Mouse (Mus musculus): ENCODE data around the gene Hoxa11. TPM values are rescaled to one million over a fixed set of nuclear protein-coding genes. Genes with fewer than 3 reads are reported as not detected.

Gene Hoxa11
- polyA plus RNA-seq, 1 experiment = 0.25 TPM

- Histone ChIP-seq H3K27ac (ENCODE audit: insufficient read depth, low read depth, low read length) (no peak overlapping the region), H3K4me3 (ENCODE audit: insufficient read depth, low read length) (no peak overlapping the region)
Observed at GRCm38 (mm10) chr6:52234428-52235140, 11.0 kb downstream of the Hoxa11 start.

DNA sequence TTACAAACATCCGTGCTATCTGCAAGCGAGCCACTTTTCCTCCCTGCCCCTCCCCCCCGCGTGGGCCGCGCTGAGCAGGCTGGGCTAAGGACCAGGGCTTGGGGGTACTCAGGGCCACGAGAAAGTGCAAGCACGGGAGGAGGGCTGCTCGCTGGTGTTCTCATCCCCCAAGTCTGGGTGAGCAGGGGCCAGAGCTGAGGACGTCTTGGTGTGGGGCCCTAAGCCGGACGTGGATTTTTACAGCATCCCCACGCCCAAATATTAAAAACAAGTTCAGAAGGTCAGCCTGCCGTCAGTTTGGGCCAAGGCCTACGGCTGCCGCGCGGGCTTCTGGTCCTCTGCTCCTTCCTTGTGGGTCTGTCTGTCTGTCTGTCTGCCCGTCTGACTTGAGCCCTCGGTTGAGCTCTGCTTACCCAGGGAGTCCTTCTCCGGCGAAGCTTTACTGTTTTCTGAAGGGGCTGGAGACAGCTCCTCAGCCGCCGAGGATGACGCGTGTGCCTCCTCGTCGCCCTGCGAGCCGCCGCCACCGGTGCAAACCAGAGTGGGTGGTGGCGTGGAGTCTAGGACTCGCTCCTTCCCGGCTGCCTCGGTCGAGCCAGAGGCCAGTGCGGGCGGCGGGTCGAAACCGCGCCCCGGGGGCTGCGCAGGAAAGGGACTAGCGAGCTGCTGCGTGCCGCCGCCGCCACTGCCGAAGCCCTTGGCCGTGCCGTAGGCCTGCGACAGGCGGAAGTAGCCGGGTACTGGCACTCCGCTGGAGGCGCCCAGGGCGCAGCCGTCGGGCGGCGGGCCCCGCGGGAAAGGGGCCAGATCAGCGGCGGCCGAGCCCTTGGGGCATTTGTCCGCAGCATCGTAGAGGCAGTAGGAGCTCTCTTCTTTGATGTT, 11.8 kb downstream of the Hoxa11 start:
- H3K4me3 ChIP-seq (ENCODE audit: insufficient read depth, low read length) = peak overlapping the region; percentile 11; the same call in 1 of the 2 replicates
- no peaks in the 10 kb centered on the region for H3K4me1 ChIP-seq (ENCODE audit: control insufficient read depth, insufficient read depth, low read length)
- H3K27ac ChIP-seq (ENCODE audit: insufficient read depth, low read depth, low read length) = no peak overlapping the region
- TF ChIP-seq POLR2A (IDR thresholded peaks at IDR 0.05; ENCODE audit: borderline replicate concordance, low read depth, low read length) (no peak), CTCF (IDR thresholded peaks at IDR 0.05; ENCODE audit: low read depth, low read length) (no peak)

More at GRCm38 (mm10) chr6:52234428-52235140, 11.0 kb downstream of the Hoxa11 start:
- TF ChIP-seq POLR2A (IDR thresholded peaks at IDR 0.05; ENCODE audit: borderline replicate concordance, low read depth, low read length) = no peak
- TF ChIP-seq CTCF (IDR thresholded peaks at IDR 0.05; ENCODE audit: low read depth, low read length) = no peak
- H3K4me1 ChIP-seq (ENCODE audit: control insufficient read depth, insufficient read depth, low read length) = no peaks in the 10 kb centered on the region

DNA sequence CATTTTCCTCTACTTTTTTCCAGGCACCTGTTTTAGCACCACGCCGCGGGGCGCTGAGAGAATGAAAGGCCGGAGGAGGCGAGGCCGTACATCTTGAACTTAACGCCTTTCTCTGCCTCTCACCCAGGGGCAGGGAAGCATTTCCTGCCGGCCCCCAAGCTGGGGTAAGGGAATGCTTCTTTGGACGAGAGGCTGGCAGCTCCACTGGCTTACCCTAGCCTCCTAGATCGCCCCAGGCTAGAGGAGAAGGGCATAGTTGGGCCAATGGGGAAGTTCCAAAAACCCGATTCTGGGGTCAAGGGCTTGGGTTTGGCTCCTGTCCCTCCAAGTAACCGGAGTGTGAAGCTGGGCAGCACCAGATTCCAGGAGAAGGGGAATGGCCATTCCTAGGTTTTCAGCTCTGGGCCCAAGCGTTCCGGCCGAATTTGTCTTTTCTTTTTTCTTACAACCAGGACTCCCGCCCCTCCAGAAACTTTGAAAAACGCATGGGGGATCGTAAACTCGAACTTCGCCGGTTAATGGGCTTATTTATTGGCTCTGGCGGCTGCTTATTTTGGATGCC, 12.5 kb downstream of the Hoxa11 start:
- Histone ChIP-seq H3K4me3 (ENCODE audit: insufficient read depth, low read length) (no peak overlapping the region), H3K27ac (ENCODE audit: insufficient read depth, low read depth, low read length) (no peak overlapping the region), H3K4me1 (ENCODE audit: control insufficient read depth, insufficient read depth, low read length) (no peaks in the 10 kb centered on the region)
- TF ChIP-seq POLR2A (IDR thresholded peaks at IDR 0.05; ENCODE audit: borderline replicate concordance, low read depth, low read length) = no peak
- no peak for TF ChIP-seq CTCF (IDR thresholded peaks at IDR 0.05; ENCODE audit: low read depth, low read length)

GRCm38 (mm10) chr6:52232568-52232965, 13.0 kb downstream of the Hoxa11 start:
- no peak overlapping the region for H3K27ac ChIP-seq (ENCODE audit: insufficient read depth, low read depth, low read length)
- TF ChIP-seq POLR2A (IDR thresholded peaks at IDR 0.05; ENCODE audit: borderline replicate concordance, low read depth, low read length) = no peak
- TF ChIP-seq CTCF (IDR thresholded peaks at IDR 0.05; ENCODE audit: low read depth, low read length) = no peak
- no peaks in the 10 kb centered on the region for H3K4me1 ChIP-seq (ENCODE audit: control insufficient read depth, insufficient read depth, low read length)
- H3K4me3 ChIP-seq (ENCODE audit: insufficient read depth, low read length) = no peak overlapping the region

GRCm38 (mm10) chr6:52231885-52232567, 13.6 kb downstream of the Hoxa11 start:
- no peak for TF ChIP-seq CTCF (IDR thresholded peaks at IDR 0.05; ENCODE audit: low read depth, low read length)
- no peak for TF ChIP-seq POLR2A (IDR thresholded peaks at IDR 0.05; ENCODE audit: borderline replicate concordance, low read depth, low read length)
- Histone ChIP-seq H3K27ac (ENCODE audit: insufficient read depth, low read depth, low read length) (no peak overlapping the region), H3K4me3 (ENCODE audit: insufficient read depth, low read length) (no peak overlapping the region), H3K4me1 (ENCODE audit: control insufficient read depth, insufficient read depth, low read length) (no peaks in the 10 kb centered on the region)

DNA sequence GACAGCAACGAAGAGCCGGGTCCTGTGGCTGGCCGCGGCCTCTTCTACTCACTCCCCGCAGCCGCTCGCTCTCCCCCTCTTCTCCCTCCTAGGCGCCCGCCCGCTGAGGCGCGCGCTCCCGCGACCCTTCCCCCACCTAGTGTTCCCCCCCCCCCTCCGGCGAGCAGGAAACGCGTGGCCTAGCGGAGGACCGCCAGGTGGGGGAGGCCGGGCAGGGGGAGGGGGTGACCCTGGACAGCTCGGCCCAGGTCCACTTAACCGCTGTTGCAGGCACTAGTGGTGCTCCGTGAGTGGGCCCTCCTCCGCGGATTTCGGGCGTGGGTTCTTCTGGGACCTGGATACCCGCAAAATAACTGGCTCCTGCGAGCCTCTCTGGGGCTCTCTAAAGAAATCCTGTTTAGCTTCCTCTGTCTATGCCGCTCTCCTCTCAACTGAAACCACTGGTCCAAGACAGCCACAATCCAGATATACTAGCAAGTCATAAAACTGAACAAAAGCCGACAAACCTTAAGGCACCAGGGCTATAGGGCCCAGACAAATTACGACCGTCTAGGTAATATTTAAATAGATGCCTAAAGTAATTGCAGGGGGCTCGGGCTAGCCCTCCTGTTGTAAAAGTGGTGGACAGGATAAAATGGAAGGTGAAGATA, 15.0 kb downstream of the Hoxa11 start, which contains the start of gene Hoxa9:
Gene Hoxa9, minus strand, starts transcription at position 574 of the 650 bp plus-strand sequence.
- TF ChIP-seq POLR2A (IDR thresholded peaks at IDR 0.05; ENCODE audit: borderline replicate concordance, low read depth, low read length) (no peak), CTCF (IDR thresholded peaks at IDR 0.05; ENCODE audit: low read depth, low read length) (no peak)
- Histone ChIP-seq H3K4me1 (ENCODE audit: control insufficient read depth, insufficient read depth, low read length) (no peaks in the 10 kb centered on the region), H3K27ac (ENCODE audit: insufficient read depth, low read depth, low read length) (no peak within 1 kb of the TSS), H3K4me3 (ENCODE audit: insufficient read depth, low read length) (no peak within 1 kb of the TSS)

- Histone ChIP-seq H3K27ac (ENCODE audit: insufficient read depth, low read depth, low read length) (no peak overlapping the region), H3K4me1 (ENCODE audit: control insufficient read depth, insufficient read depth, low read length) (no peaks in the 10 kb centered on the region), H3K4me3 (ENCODE audit: insufficient read depth, low read length) (no peak overlapping the region)
- TF ChIP-seq CTCF (IDR thresholded peaks at IDR 0.05; ENCODE audit: low read depth, low read length) = peak; percentile 9; the same call in 1 of the 2 replicates
- TF ChIP-seq POLR2A (IDR thresholded peaks at IDR 0.05; ENCODE audit: borderline replicate concordance, low read depth, low read length) = no peak
Observed at GRCm38 (mm10) chr6:52229558-52230416, 15.8 kb downstream of the Hoxa11 start.
